Mouse (Mus musculus) ovary, postnatal 36 days (tissue): ENCODE data around the gene Hebp1.

Experiments
- DNase-seq: peaks from one replicate; pipeline ENCODE4 v3.0.0; 2022; ENCODE audit warnings: low spot score, mixed read lengths

The Hebp1 gene

GRCm38 (mm10) chr6:135113114-135113436 is 84.7 kb downstream of the Hebp1 start:
- DNase-seq: no peak

DNA sequence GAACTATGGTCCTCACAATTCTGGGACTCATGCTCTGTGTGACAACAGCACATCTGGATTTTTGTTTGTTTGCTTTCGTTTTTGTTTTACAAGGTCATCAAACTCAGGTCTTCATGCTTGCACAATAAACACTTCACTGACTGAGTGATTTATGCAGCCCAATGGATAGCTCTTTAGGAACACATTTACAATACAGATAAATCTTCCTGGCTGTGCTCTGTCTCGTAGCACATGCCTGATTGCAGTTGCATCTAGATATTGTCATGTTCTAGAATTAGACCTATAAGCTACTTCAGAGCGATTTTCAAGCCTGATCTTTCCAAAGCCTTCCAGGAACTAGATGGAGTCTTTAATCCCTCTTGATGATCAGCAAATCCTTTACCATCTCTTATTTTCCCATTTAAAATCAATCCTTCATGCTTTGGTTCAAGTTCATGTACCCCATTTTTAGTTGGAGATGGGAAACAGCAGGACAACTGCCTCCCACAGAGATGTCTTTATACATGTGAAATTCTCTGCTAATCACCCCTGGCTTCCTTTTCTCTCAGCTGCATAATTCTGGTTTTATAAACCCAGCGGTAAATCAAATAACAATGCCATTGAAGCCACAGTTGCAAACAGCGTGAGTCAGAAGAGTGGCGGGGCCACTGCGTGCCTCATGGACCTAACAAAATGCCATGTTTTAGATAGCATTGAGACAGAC is 85.3 kb downstream of the Hebp1 start:
- DNase-seq: no peak

GRCm38 (mm10) chr6:135107014-135107413 is 90.8 kb downstream of the Hebp1 start:
- DNase-seq: no peak

DNA sequence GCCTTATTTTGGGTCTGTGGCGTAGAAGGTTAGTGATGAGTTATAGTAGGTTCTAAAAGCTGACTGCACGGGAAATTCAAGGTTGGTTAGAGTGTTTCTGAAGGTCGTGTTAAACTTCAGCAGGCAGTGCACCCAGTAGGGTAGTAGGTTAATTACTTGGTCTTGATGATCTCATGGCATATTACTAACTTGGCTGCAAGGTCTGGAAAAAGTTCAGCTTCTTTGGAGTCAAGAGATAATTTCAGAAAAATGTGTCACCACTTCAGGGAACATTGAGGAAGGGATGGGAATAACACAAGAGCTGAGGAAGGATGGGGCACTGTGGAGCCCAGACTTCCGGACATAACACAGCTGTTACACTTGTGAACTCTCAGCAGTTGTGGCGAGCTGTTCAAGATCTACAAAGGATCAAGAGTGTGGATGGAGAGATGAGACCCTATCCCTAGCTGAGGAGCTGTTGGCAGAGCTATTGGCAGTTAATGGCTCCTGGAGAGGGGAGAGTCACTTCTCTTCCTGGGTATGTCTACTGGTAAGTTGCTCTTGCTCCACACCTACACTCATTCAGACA is 95.0 kb downstream of the Hebp1 start:
- DNase-seq: no peak

DNA sequence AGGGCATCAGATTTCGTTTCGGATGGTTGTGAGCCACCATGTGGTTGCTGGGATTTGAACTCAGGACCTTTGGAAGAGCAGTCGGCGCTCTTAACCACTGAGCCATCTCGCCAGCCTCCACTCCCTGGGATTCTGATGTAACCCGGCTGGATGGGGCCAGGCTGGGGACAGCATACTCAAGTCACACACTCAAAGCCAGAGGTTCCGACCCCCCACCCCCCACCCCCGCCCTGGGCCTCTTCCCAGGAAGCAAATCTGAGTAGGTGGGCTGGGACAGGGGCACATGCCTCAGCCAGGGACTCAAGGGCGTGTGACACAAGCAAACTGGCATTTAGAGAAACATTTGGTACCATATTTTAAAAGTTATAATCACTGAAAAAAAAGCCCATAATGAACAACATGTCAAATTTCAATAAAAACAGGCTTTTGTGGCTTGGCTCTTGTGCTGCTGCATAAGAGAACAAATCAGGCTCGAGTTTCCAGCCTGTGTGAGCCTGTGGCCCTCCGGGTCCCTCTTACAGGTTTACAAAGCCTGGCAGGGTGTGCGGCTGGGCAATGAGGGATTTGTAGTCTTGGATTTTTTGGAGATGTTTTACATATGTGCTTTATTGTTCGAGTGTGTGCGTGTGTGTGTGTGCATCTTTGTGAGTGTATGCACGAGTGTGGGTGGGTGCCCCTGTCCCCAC is 96.9 kb downstream of the Hebp1 start:
- no peak for DNase-seq

DNA sequence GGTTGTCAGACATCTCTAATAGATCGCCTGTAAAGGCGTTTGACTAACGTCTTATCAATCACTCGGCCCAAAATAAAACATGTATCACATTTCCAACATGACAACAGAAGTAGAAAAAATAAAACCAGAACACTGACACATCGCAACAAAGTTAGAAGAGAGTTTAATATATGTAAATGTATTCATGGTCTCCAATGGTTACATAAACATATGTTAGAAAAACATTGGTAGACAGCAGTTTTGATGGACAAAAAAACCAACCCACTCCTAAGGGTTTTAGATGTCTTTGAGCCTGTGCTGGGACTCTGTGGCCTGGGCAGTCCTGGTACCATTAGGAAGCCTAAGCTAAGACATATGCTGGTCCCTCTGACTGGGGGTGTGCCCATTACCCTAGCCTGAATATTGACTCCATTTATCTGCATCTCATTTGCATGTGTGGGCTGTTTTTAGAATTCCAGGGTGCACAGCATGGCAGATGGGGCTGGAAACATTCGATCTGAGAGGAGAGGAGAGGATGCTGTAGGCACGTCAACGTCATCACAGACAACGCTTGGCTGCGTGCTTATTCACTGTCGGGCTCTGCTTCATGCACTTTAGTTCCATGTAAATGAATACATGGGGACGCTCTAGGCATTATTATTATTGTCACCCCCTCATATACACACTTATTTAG is 104.9 kb downstream of the Hebp1 start:
- DNase-seq: no peak

DNA sequence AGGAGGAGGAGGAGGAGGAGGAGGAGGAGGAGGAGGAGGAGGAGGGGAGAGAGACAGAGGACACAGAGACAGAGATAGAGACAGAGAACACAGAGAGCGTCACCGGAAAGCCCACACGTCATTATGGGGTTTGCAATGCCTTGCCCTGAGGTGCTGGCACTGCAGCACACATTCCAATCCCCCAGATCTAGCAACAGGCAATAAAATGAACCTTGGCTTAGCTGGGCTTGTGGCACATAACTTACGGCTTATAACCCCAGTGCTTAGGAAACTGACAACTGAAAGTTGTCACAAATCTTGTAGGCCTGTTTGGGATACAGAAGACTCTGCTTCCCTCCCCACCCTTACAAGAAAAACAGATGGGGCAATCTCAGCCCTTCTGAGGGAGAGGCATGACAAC is 107.2 kb downstream of the Hebp1 start:
- DNase-seq: no peak

- DNase-seq: no peak
Observed at GRCm38 (mm10) chr6:135089786-135090185, 108.0 kb downstream of the Hebp1 start.

DNA sequence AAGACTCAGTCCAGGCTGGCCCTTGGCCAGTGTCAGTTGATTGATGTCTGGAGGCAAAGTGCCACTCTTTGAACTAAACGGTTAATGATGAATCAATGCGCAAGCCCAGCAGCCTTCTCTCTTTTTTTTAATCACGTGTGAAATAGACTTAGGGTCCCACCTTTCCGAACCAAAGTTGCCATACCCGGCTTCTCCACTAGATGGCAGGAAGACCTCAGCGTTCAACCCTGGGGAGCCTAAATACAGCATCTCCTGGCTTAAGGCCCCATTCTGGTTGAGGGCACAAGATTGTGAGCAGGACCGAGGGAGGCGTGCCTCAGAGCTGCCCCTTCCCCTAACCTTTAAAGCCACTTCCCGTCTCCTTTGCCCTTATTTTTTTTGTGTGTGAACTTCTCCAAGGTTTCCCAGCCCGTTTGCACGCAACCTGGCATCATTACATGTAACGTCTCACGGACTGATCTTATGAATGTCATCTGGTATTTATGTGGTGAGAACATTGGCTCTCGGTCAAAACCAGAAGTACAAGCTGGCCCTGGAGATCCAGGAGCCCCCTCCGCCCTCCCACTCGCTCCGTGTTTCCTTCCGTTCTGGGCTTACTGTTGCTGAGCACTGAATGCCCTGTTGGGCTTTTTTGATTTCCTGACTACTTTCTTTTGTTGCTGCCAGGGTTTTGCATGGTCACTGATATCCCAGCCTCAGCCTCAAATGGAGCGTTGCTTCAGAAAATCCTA is 109.9 kb downstream of the Hebp1 start:
- DNase-seq: peak; percentile 63
